Mouse (Mus musculus): Measurements from ENCODE around the gene Dock6.

Gene Dock6

DNA sequence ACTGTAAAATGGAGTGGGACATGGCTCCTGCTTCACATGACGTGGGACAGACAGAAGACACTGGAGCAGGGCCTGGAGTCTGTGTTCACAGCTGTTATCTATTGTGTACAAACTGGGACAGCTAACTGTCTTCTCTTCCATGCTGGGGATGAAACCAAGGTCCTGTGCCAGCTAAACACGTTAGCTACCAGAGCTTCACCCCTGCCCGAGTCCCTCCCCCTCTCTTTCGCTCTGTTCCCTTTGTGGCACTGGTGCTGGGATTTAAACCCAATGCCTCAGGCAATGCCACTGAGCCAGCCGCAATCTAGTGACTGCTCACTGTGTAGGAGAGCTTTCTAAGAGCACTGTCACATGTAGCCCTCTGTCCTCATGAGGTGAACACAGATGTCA, 22.0 kb downstream of the Dock6 start:
- TF ChIP-seq GATA4 (IDR thresholded peaks at IDR 0.05; ENCODE audit: insufficient replicate concordance, low read length): peak; percentile 62; the same call in 1 of the 2 replicates

DNA sequence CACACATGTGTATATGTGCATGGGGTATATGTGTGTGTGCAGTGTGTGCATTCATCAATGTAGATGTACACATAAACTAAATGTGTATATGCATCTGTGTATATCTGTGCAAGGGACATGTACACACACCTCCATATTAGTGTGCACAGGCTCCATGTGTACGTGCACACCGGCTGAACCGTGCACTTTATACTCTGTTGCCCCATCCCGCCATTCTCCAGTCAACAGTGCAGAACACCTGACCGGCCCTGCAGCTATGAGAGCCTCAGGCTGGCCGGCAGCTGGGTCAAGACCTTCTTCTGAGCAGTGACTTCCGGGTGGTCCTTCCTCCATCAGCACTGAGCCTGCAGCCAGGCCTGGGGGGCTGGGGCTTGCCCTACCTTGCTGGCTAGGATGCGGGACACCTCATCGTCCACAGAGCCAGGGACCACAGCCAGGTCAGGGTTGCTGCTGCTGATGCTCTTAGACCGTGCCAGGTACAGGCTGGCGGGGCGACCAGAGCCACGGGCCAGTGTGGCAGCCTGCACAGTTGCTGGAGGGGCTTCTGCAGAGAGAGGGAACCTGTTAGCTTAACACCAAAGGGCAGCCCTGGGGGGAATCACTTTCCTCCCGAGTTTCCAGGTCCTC, 22.5 kb downstream of the Dock6 start:
- TF ChIP-seq GATA4 (IDR thresholded peaks at IDR 0.05; ENCODE audit: insufficient replicate concordance, low read length): no peak

DNA sequence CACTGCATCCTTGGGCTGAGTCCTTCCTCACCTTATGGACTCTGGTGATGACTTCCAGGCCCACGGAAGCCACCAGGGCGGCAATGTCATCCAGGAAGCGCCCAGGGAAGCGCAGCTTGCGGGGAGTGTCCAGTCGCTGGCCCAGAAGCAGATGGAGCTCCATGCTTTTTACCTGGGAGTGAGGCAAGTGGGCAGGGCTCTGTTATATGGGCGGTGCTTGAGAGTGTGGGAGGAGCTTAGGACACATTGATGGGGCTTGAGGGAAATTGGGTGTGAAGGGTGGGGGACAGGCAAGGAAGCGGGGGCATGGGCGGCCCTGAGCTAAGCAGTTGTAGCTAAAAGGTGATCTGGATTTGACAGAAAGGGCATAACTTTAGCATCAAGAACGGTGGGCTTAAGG, 28.1 kb downstream of the Dock6 start:
- TF ChIP-seq GATA4 (IDR thresholded peaks at IDR 0.05; ENCODE audit: insufficient replicate concordance, low read length): no peak

DNA sequence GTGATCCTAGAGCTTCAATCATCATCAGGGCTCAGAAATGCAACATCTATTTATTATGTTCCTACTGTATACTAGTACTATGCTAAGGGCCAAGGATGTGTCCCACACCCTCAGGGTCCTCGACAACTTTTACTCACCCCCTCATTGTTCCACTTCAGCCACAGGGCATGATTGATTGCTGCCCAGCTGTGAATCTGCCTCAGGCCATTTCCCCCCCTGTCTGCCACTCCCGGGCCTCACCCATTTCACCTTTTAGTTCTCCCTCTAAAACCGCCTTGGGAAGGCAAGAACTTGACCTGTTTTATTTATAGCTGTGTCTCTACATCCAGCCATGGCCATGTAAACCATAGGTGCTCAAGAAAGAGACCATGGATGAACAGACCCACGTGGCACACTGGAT, 28.5 kb downstream of the Dock6 start:
- no peak for TF ChIP-seq GATA4 (IDR thresholded peaks at IDR 0.05; ENCODE audit: insufficient replicate concordance, low read length)

DNA sequence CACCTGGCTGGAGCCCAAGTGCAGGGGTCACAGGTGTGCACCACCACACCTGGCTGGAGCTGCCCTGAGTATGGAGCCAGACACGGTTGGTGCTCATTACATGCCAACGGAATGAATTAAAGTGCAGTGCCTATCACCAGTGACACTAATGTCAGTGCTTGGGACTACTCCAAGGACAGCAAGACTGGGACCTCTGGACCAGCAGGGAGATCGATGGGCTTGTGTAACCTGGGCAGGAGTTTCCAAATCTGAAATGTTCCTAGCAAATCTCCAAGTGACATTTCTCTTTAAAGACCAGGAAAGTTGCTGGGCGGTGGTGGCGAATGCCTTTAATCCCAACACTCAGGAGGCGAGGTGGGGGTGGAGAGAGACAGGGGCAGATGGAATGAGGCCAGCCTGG, 29.7 kb downstream of the Dock6 start:
- peak; percentile 44; the same call in 1 of the 2 replicates for TF ChIP-seq GATA4 (IDR thresholded peaks at IDR 0.05; ENCODE audit: insufficient replicate concordance, low read length)

- no peak for TF ChIP-seq GATA4 (IDR thresholded peaks at IDR 0.05; ENCODE audit: insufficient replicate concordance, low read length)
These were observed 32.3 kb downstream of the Dock6 start for GRCm38 (mm10) chr9:21820183-21820582.

DNA sequence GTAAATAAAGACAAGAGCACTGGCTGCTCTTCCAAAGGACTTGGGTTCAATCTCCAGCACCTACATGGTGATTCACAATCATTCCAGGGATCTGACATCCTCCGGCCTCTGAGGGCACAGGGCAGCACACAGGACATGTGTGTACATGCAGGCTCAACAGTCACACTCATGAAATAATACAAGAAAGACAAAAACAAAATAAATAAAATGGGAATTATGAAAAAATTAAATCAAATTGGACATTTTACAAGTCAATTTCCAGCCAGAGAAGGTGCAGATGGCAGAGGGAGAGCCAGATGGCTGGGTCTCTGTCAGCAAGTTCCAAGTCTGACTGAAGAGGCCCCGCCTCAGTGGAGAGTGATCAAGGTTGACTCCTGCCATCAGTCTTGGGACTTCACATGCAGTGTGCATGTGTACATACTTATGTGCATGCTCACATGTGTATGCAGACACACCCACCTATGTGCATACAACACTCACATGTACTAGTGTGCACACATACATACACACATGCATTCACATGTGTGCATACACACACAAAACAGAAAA, 33.2 kb downstream of the Dock6 start:
- no peak for TF ChIP-seq GATA4 (IDR thresholded peaks at IDR 0.05; ENCODE audit: insufficient replicate concordance, low read length)

DNA sequence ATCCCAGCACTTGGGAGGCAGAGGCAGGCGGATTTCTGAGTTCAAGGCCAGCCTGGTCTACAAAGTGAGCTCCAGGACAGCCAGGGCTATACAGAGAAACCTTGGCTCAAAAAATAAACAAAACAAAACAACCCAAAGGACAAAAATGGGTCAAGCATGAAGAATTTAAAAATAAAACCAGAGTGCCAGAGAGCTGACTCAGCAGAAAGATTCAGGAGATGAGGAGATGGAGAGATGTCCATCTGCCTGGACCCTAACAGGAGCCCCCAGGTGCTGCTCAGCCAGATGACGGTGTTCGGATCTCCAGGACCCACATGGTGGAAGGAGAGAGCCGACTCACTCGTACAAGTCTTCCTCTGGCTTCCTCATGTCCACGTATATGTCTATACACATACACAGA, 33.9 kb downstream of the Dock6 start:
- no peak for TF ChIP-seq GATA4 (IDR thresholded peaks at IDR 0.05; ENCODE audit: insufficient replicate concordance, low read length)

GRCm38 (mm10) chr9:21818125-21818524, 34.3 kb downstream of the Dock6 start:
- TF ChIP-seq GATA4 (IDR thresholded peaks at IDR 0.05; ENCODE audit: insufficient replicate concordance, low read length): no peak

- TF ChIP-seq GATA4 (IDR thresholded peaks at IDR 0.05; ENCODE audit: insufficient replicate concordance, low read length): no peak
These were observed 35.6 kb downstream of the Dock6 start for GRCm38 (mm10) chr9:21816716-21817305.

DNA sequence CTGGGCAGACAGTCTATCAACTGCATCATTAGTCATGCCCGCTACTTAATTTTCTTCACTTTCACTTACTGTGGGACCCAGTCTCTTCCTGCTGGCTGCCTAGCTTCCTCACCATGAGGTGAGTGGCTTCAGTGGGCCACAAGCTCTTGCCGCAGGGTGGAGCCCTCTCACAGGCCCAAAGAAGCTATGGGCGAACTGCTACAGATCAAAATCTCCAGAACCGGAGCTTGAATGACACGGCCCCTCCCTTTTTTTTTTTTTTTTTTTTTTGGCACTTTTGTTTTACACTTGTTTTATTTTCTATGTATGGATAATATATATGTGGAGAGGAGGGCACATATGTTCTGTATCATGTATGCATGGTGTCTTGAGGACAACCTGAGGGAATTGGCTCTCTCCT, 41.3 kb downstream of the Dock6 start:
- TF ChIP-seq GATA4 (IDR thresholded peaks at IDR 0.05; ENCODE audit: insufficient replicate concordance, low read length): no peak

GRCm38 (mm10) chr9:21808561-21808960, 43.9 kb downstream of the Dock6 start:
- no peak for TF ChIP-seq GATA4 (IDR thresholded peaks at IDR 0.05; ENCODE audit: insufficient replicate concordance, low read length)

GRCm38 (mm10) chr9:21806976-21807375, 45.5 kb downstream of the Dock6 start:
- no peak for TF ChIP-seq GATA4 (IDR thresholded peaks at IDR 0.05; ENCODE audit: insufficient replicate concordance, low read length)

- TF ChIP-seq GATA4 (IDR thresholded peaks at IDR 0.05; ENCODE audit: insufficient replicate concordance, low read length): no peak
These were observed 46.1 kb downstream of the Dock6 start for GRCm38 (mm10) chr9:21806363-21806762.

GRCm38 (mm10) chr9:21803986-21804644, 48.3 kb downstream of the Dock6 start:
- no peak for TF ChIP-seq GATA4 (IDR thresholded peaks at IDR 0.05; ENCODE audit: insufficient replicate concordance, low read length)

GRCm38 (mm10) chr9:21801591-21801990, 50.8 kb downstream of the Dock6 start:
- no peak for TF ChIP-seq GATA4 (IDR thresholded peaks at IDR 0.05; ENCODE audit: insufficient replicate concordance, low read length)
